Mouse (Mus musculus) C2C12 (cell line): ENCODE results near the gene Coro1c. TPM values are rescaled to one million over a fixed set of nuclear protein-coding genes. Genes with fewer than 3 reads are reported as not detected.
A peak's percentile ranks its signal among the peaks of the same experiment; 100 is the strongest.
"Not testable (repeated sequence)": the region's sequence is repeated elsewhere in the genome, so short reads cannot be mapped to it uniquely, and the experiment has no call there.

ENCODE experiments used
- H3K27me3 ChIP-seq: one replicate; pipeline ENCODE4 v1.6.1; 2011; ENCODE audit not compliant: control insufficient read depth, insufficient read depth, insufficient read length
- H3K36me3 ChIP-seq: one replicate; pipeline ENCODE4 v1.6.1; 2011; ENCODE audit not compliant: control insufficient read depth, insufficient read depth
- H3K4me3 ChIP-seq: one replicate; pipeline ENCODE4 v1.5.1; 2011; ENCODE audit warnings: mild to moderate bottlenecking, control low read depth; ENCODE audit not compliant: poor library complexity, insufficient read depth, severe bottlenecking
- H3K79me2 ChIP-seq: one replicate; pipeline ENCODE4 v1.6.1; 2011; ENCODE audit not compliant: control insufficient read depth, insufficient read depth
- H3K79me3 ChIP-seq: one replicate; pipeline ENCODE4 v1.6.1; 2011; ENCODE audit warnings: low read depth, control low read depth
- H3ac ChIP-seq: one replicate; pipeline ENCODE3; 2011; ENCODE audit warnings: low read depth; ENCODE audit not compliant: control insufficient read depth, insufficient read length
- CEBPB ChIP-seq: IDR thresholded peaks from one replicate; pipeline ENCODE4 v1.6.1; 2011; ENCODE audit warnings: low read depth, mild to moderate bottlenecking, control low read depth, moderate library complexity
- CTCF ChIP-seq: IDR thresholded peaks from one replicate; pipeline ENCODE4 v1.5.1; 2011; ENCODE audit not compliant: control insufficient read depth, insufficient read depth, insufficient read length
- FOSL1 ChIP-seq: IDR thresholded peaks from one replicate; pipeline ENCODE4 v1.8.0; 2011; ENCODE audit warnings: mild to moderate bottlenecking, low read length; ENCODE audit not compliant: poor library complexity, insufficient read depth, severe bottlenecking
- MAX ChIP-seq: IDR thresholded peaks from one replicate; pipeline ENCODE4 v1.6.1; 2011; ENCODE audit warnings: mild to moderate bottlenecking, control low read depth
- MYOD1 ChIP-seq: IDR thresholded peaks from one replicate; pipeline ENCODE4 v1.6.1; 2011; ENCODE audit warnings: low read depth; ENCODE audit not compliant: control insufficient read depth, insufficient read length
- MYOG ChIP-seq: IDR thresholded peaks from one replicate; pipeline ENCODE4 v1.6.1; 2011; ENCODE audit not compliant: control insufficient read depth, insufficient read length; ENCODE audit errors: extremely low read depth
- USF1 ChIP-seq: IDR thresholded peaks from one replicate; pipeline ENCODE4 v1.6.1; 2011; ENCODE audit warnings: low read depth, mild to moderate bottlenecking, control low read depth, moderate library complexity
- polyA plus RNA-seq: library from polyadenylated mRNA; unstranded; fragments of >200 nt; fragmentation: generic; extraction: Trizol; gene quantifications from one replicate; pipeline ENCODE4 v1.2.1, GENCODE M21; 2012; ENCODE audit warnings: missing spikeins

Coro1c gene
- polyA plus RNA-seq, 1 experiment: 156 TPM

- no peaks in the 10 kb centered on the region for H3K36me3 ChIP-seq
- no peaks in the 10 kb centered on the region for H3K79me2 ChIP-seq
- no peaks in the 10 kb centered on the region for H3K79me3 ChIP-seq
- H3ac ChIP-seq: no peak overlapping the region
- no peak for TF ChIP-seq USF1
- no peak for TF ChIP-seq CEBPB
- no peak for TF ChIP-seq MYOD1
- TF ChIP-seq MAX: no peak
- no peak for TF ChIP-seq CTCF
- no peak for TF ChIP-seq FOSL1
- no peak for TF ChIP-seq MYOG
- peaks cover 8% of the 10 kb centered on the region for H3K27me3 ChIP-seq
- H3K4me3 ChIP-seq: no peak overlapping the region
These were observed 94.2 kb downstream of the Coro1c start for GRCm38 (mm10) chr5:113814111-113815040.

- TF ChIP-seq CEBPB (no peak), USF1 (peak; percentile 31)
- H3K79me2 ChIP-seq: no peaks in the 10 kb centered on the region
- H3K36me3 ChIP-seq: no peaks in the 10 kb centered on the region
- H3K27me3 ChIP-seq: peaks cover under 1% of the 10 kb centered on the region
- H3K79me3 ChIP-seq: no peaks in the 10 kb centered on the region
- no peak overlapping the region for H3ac ChIP-seq
- no peak overlapping the region for H3K4me3 ChIP-seq
These were observed 95.0 kb downstream of the Coro1c start for GRCm38 (mm10) chr5:113813608-113814007.

- no peaks in the 10 kb centered on the region for H3K36me3 ChIP-seq
- no peaks in the 10 kb centered on the region for H3K79me2 ChIP-seq
- H3K79me3 ChIP-seq: no peaks in the 10 kb centered on the region
- no peak overlapping the region for H3K4me3 ChIP-seq
- TF ChIP-seq FOSL1 (no peak), CTCF (no peak), MYOD1 (no peak), CEBPB (no peak), MYOG (no peak), USF1 (no peak), MAX (no peak)
- no peaks in the 10 kb centered on the region for H3K27me3 ChIP-seq
- no peak overlapping the region for H3ac ChIP-seq
These were observed 95.9 kb downstream of the Coro1c start for GRCm38 (mm10) chr5:113812638-113813037.

GRCm38 (mm10) chr5:113811824-113812420 is 96.6 kb downstream of the Coro1c start:
- H3K4me3 ChIP-seq, H3K79me3 ChIP-seq, H3ac ChIP-seq: not testable (repeated sequence)

GRCm38 (mm10) chr5:113810111-113810510 is 98.4 kb downstream of the Coro1c start:
- no peak for TF ChIP-seq USF1
- TF ChIP-seq MAX: no peak
- TF ChIP-seq MYOD1: no peak
- TF ChIP-seq CEBPB: no peak
- TF ChIP-seq MYOG: no peak
- TF ChIP-seq CTCF: no peak
- no peak for TF ChIP-seq FOSL1
- Histone ChIP-seq H3K4me3 (no peak overlapping the region), H3K36me3 (no peaks in the 10 kb centered on the region), H3K79me2 (no peaks in the 10 kb centered on the region), H3ac (no peak overlapping the region), H3K79me3 (no peaks in the 10 kb centered on the region), H3K27me3 (no peaks in the 10 kb centered on the region)

More at GRCm38 (mm10) chr5:113811824-113812420, 96.6 kb downstream of the Coro1c start:
- H3K36me3 ChIP-seq, H3K79me2 ChIP-seq, H3K27me3 ChIP-seq: not testable (repeated sequence)

GRCm38 (mm10) chr5:113808177-113808576 is 100.4 kb downstream of the Coro1c start:
- no peak for TF ChIP-seq USF1
- peak; percentile 58 for TF ChIP-seq MYOD1
- Histone ChIP-seq H3ac (no peak overlapping the region), H3K4me3 (no peak overlapping the region), H3K27me3 (no peaks in the 10 kb centered on the region), H3K79me2 (no peaks in the 10 kb centered on the region), H3K36me3 (no peaks in the 10 kb centered on the region), H3K79me3 (no peaks in the 10 kb centered on the region)
